Mouse (Mus musculus) neural tube, embryonic 13.5 days (tissue): ENCODE results near the gene Il23a. TPM values are rescaled to one million over a fixed set of nuclear protein-coding genes. Genes with fewer than 3 reads are reported as not detected.
"Not testable (repeated sequence)": the region's sequence is repeated elsewhere in the genome, so short reads cannot be mapped to it uniquely, and the experiment has no call there.

Experiments used
- ATAC-seq: fragments of 200-750 bp; cut with Nextera tagmentation; 2 replicates; pipeline ENCODE4 v1.8.0; 2017; ENCODE audit warnings: low read depth, mild to moderate bottlenecking, moderate TSS enrichment, moderate library complexity
- H3K27ac ChIP-seq: fragments of 300-500 bp; sonication (generic); replicated peaks from 2 replicates; pipeline ENCODE4 v1.5.1; 2015; ENCODE audit warnings: moderate library complexity, mild to moderate bottlenecking, inconsistent platforms
- H3K27me3 ChIP-seq: fragments of 300-500 bp; sonication (generic); 2 replicates; pipeline ENCODE4 v1.6.1; 2015; ENCODE audit warnings: mild to moderate bottlenecking, inconsistent platforms
- H3K36me3 ChIP-seq: fragments of 300-500 bp; sonication (generic); 2 replicates; pipeline ENCODE4 v1.6.1; 2015; ENCODE audit warnings: mild to moderate bottlenecking, inconsistent platforms
- H3K4me1 ChIP-seq: fragments of 300-500 bp; sonication (generic); replicated peaks from 2 replicates; pipeline ENCODE4 v1.6.1; 2015; ENCODE audit warnings: inconsistent platforms
- H3K4me2 ChIP-seq: fragments of 300-500 bp; sonication (generic); 2 replicates; pipeline ENCODE4 v1.6.1; 2015; ENCODE audit warnings: inconsistent platforms, mild to moderate bottlenecking, moderate library complexity
- H3K4me3 ChIP-seq: fragments of 300-500 bp; sonication (generic); 2 replicates; pipeline ENCODE4 v1.5.1; 2015; ENCODE audit warnings: mild to moderate bottlenecking, inconsistent platforms
- H3K9ac ChIP-seq: fragments of 300-500 bp; sonication (generic); 2 replicates; pipeline ENCODE4 v1.6.1; 2015; ENCODE audit warnings: moderate library complexity, mild to moderate bottlenecking, inconsistent platforms
- H3K9me3 ChIP-seq: fragments of 300-500 bp; sonication (generic); 2 replicates; pipeline ENCODE4 v1.6.1; 2016; ENCODE audit warnings: inconsistent platforms
- WGBS: fragments of 180-500 bp; shearing (Covaris S2); methylation state at CpG from one replicate; pipeline ENCODE4 v1.1.7; 2015; 5-methylcytosine and 5-hydroxymethylcytosine counted together
- polyA plus RNA-seq: library from polyadenylated mRNA; unstranded; fragments of >200 nt; fragmentation: Nextera tagmentation; extraction: Ambion mirVana; gene quantifications from 2 replicates; pipeline ENCODE4 v1.2.1, GENCODE M21; 2015

Il23a gene
- polyA plus RNA-seq, 1 experiment from 2014 or later: 0.38 TPM

DNA sequence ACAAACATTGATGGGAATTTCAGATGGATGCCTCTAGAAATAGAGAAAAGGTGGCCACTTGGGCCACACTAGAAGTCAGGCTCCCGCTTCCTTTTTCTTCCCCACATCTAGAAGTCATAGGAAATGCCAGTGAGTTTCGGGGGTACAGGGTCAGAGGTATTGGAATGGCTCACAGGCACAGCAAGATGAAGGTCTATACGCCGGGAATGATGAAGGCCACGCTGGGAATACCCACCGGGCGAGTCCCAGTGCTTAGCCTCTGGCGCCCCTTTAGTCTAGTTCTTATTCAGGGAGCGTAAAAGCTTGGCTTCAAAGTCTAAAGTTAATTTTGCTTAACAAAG is 4.2 kb upstream of the Il23a start:
- Histone ChIP-seq H3K36me3 (0 out of 2 replicates have a peak, but pooled peaks cover 12% of the 10 kb centered on the region), H3K4me1 (peaks cover 20% of the 10 kb centered on the region), H3K4me2 (peak overlapping the region; percentile 68), H3K27me3 (no peaks in the 10 kb centered on the region), H3K9ac (peak overlapping the region; percentile 91), H3K27ac (peak overlapping the region; percentile 94), H3K4me3 (peak overlapping the region; percentile 59), H3K9me3 (no peaks in the 10 kb centered on the region)
- ATAC-seq: peak; percentile 54
- under 1% methylated on average over 9 of the region's 9 CpGs for WGBS

DNA sequence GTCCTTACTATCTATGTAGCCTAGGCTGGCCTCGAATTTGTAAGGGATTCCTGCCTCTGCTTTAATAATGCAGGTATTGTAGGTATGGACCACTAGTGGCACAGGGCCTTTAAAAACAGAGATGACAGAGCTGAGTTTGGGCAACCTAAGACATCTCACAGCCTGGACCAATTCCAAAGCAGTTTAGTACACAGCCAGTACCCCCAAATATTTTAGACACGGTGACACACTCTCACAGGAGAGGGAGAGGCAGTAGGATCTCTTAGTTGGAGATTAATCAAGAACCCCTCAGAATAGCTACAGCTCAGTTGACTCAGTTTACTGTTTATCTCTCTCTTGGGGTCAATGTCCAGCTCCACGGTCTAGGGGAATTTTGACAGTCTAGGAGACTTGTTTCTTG is 3.8 kb upstream of the Il23a start:
- Histone ChIP-seq H3K9me3 (no peaks in the 10 kb centered on the region), H3K27me3 (no peaks in the 10 kb centered on the region), H3K9ac (peak overlapping the region; percentile 91), H3K36me3 (0 out of 2 replicates have a peak, but pooled peaks cover 12% of the 10 kb centered on the region), H3K4me1 (peaks cover 24% of the 10 kb centered on the region), H3K4me2 (peak overlapping the region; percentile 68), H3K4me3 (peak overlapping the region; percentile 59), H3K27ac (peak overlapping the region; percentile 94)
- WGBS: 35% methylated on average over 3 of the region's 3 CpGs
- ATAC-seq: no peak

GRCm38 (mm10) chr10:128298243-128298642 is 309 bp downstream of the Il23a start:
- Histone ChIP-seq H3K27ac (no peak overlapping the region), H3K9me3 (no peaks in the 10 kb centered on the region), H3K4me2 (no peak overlapping the region), H3K4me3 (no peak overlapping the region), H3K9ac (no peak overlapping the region), H3K4me1 (peaks cover 23% of the 10 kb centered on the region), H3K27me3 (no peaks in the 10 kb centered on the region), H3K36me3 (no peaks in the 10 kb centered on the region)
- WGBS: 72% methylated on average over 6 of the region's 6 CpGs
- ATAC-seq: no peak

DNA sequence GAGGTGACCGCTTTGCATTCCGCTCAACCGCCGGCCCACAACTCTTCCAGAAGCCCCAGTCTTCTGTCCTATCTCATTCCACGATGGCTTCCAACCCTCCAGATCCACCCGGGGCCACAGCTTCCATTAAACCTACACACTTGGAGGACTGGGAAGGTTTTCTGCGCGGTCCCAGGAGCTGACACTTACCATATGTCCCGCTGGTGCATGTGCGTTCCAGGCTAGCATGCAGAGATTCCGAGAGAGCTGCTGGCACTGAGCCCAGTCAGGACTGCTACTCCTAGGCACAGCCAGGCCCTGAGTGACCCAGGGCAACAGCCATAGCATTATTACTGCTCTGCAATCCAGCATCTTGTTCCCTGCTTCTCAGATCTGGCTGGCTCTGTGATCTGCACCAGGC is 930 bp downstream of the Il23a start:
- Histone ChIP-seq H3K9ac (no peak overlapping the region), H3K4me2 (no peak overlapping the region), H3K4me3 (no peak overlapping the region), H3K9me3 (no peaks in the 10 kb centered on the region), H3K36me3 (peaks cover 3% of the 10 kb centered on the region; the same call in 1 of the 2 replicates), H3K4me1 (peaks cover 23% of the 10 kb centered on the region), H3K27me3 (no peaks in the 10 kb centered on the region), H3K27ac (no peak overlapping the region)
- WGBS: 71% methylated on average over 11 of the region's 11 CpGs
- no peak for ATAC-seq

DNA sequence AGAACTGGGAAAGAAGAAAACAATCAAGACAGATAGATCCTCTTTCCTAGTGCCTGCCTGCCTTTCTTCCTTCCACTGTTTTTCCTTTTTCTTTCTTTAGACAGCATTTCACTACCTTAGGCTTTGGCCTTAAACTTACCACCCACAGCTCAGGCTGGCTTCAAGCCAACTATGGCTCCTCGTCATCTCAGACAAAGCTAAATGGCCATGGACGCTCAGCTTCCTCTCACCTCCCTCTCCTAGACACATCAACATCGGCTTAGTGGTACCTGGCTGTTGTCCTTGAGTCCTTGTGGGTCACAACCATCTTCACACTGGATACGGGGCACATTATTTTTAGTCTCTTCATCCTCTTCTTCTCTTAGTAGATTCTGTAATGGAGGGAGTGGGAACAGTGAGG is 1.3 kb downstream of the Il23a start:
- H3K9me3 ChIP-seq: no peaks in the 10 kb centered on the region
- no peak for ATAC-seq
- H3K36me3 ChIP-seq: peaks cover 7% of the 10 kb centered on the region
- H3K9ac ChIP-seq: no peak overlapping the region
- H3K27ac ChIP-seq: no peak overlapping the region
- H3K4me2 ChIP-seq: no peak overlapping the region
- no peak overlapping the region for H3K4me3 ChIP-seq
- WGBS: 80% methylated on average over 4 of the region's 4 CpGs
- peaks cover 19% of the 10 kb centered on the region for H3K4me1 ChIP-seq
- H3K27me3 ChIP-seq: no peaks in the 10 kb centered on the region

DNA sequence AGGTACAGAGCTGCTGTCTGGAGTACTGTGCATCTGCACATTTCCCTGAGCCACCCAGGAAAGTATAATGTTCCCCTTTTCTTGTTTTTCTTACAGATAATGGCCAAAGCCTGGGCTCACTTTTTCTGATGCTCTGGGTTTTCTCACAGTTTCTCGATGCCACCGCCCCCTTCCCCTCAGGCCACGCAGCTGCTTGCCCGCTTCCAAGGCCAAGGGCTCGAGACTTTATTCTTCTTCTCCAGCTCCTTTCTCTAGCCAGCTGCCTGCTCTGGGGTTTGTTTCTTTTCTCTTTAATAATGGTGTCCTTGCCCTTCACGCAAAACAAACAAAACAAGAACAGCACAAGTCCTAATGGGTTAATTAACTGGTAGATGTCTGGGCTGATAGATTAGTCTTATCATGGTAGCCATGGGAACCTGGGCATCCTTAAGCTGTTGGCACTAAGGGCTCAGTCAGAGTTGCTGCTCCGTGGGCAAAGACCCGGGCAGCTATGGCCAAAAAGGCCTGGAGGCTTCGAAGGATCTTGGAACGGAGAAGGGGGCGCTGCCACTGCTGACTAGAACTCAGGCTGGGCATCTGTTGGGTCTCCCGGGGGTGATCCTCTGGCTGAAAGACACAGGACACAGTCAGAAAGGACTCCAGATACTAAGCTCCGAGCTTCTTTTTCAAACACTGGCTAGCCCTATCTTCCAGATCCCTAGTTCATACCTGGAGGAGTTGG is 2.0 kb downstream of the Il23a start:
- 0 out of 2 replicates have a peak overlapping the region, but pooled peaks have one; percentile 26 for H3K9ac ChIP-seq
- peaks cover 17% of the 10 kb centered on the region for H3K4me1 ChIP-seq
- H3K27me3 ChIP-seq: no peaks in the 10 kb centered on the region
- H3K27ac ChIP-seq: no peak overlapping the region
- WGBS: 64% methylated on average over 13 of the region's 13 CpGs
- no peak overlapping the region for H3K4me3 ChIP-seq
- ATAC-seq: no peak
- H3K36me3 ChIP-seq: peaks cover 14% of the 10 kb centered on the region
- H3K9me3 ChIP-seq: no peaks in the 10 kb centered on the region
- H3K4me2 ChIP-seq: no peak overlapping the region

DNA sequence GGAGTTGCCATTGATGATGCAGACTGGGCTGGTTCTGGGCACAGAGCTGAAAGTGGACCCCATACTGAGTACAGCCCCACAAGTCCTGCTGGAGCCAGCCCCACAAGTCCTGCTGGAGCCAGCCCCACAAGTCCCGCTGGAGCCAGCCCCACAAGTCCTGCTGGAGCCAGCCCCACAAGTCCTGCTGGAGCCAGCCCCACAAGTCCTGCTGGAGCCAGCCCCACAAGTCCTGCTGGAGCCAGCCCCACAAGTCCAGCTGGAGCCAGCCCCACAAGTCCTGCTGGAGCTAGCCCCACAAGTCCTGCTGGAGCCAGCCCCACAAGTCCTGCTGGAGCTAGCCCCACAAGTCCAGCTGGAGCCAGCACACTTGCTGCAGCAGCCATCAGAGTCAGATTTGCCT is 8.0 kb downstream of the Il23a start:
- WGBS: 73% methylated on average over 1 of the region's 1 CpGs
- H3K27ac ChIP-seq, H3K9ac ChIP-seq, H3K4me1 ChIP-seq, H3K4me2 ChIP-seq, ATAC-seq, H3K27me3 ChIP-seq, H3K9me3 ChIP-seq, H3K4me3 ChIP-seq: not testable (repeated sequence)
- H3K36me3 ChIP-seq: peaks cover 56% of the 10 kb centered on the region

GRCm38 (mm10) chr10:128283604-128284579 is 14.7 kb downstream of the Il23a start:
- no peak overlapping the region for H3K9ac ChIP-seq
- WGBS: 65% methylated on average over 31 of the region's 31 CpGs
- H3K4me1 ChIP-seq: no peaks in the 10 kb centered on the region
- no peak overlapping the region for H3K4me2 ChIP-seq
- ATAC-seq: peak; percentile 50; the same call in 1 of the 2 replicates
- peaks cover 83% of the 10 kb centered on the region for H3K36me3 ChIP-seq
- H3K4me3 ChIP-seq: no peak overlapping the region
- no peaks in the 10 kb centered on the region for H3K9me3 ChIP-seq
- H3K27me3 ChIP-seq: no peaks in the 10 kb centered on the region
- no peak overlapping the region for H3K27ac ChIP-seq

GRCm38 (mm10) chr10:128282886-128283450 is 15.6 kb downstream of the Il23a start:
- Histone ChIP-seq H3K4me2 (no peak overlapping the region), H3K27me3 (no peaks in the 10 kb centered on the region), H3K9me3 (no peaks in the 10 kb centered on the region), H3K4me3 (no peak overlapping the region), H3K36me3 (peaks cover 84% of the 10 kb centered on the region), H3K4me1 (no peaks in the 10 kb centered on the region), H3K27ac (no peak overlapping the region), H3K9ac (no peak overlapping the region)
- WGBS: 90% methylated on average over 20 of the region's 20 CpGs
- ATAC-seq: no peak

DNA sequence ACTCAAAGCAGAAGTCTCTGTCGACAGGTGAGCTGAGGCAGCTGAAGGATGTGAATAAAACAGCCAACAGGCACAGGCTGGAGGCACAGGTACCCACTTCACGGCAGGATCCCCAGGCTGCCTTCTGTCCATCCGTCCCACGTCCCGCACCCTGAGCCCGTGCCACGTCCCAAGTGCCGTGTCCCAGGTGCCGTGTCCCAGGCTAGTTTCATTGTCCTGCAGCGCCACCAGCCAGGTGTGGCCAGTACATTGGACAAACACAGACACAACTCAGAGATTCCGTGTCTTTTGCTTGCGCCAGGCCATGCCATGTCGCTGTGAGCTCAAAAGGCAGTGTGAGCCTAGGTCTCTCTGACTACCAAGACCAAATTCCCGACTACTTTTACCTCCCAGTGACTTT is 16.9 kb downstream of the Il23a start:
- no peak overlapping the region for H3K9ac ChIP-seq
- H3K27ac ChIP-seq: no peak overlapping the region
- H3K9me3 ChIP-seq: no peaks in the 10 kb centered on the region
- H3K36me3 ChIP-seq: peaks cover 85% of the 10 kb centered on the region
- no peaks in the 10 kb centered on the region for H3K27me3 ChIP-seq
- 94% methylated on average over 14 of the region's 14 CpGs for WGBS
- H3K4me3 ChIP-seq: no peak overlapping the region
- H3K4me2 ChIP-seq: no peak overlapping the region
- no peaks in the 10 kb centered on the region for H3K4me1 ChIP-seq
- no peak for ATAC-seq

GRCm38 (mm10) chr10:128280943-128281342 is 17.6 kb downstream of the Il23a start:
- Histone ChIP-seq H3K27me3 (no peaks in the 10 kb centered on the region), H3K9ac (no peak overlapping the region), H3K9me3 (no peaks in the 10 kb centered on the region), H3K4me3 (no peak overlapping the region), H3K4me1 (no peaks in the 10 kb centered on the region), H3K36me3 (peaks cover 82% of the 10 kb centered on the region), H3K4me2 (no peak overlapping the region), H3K27ac (no peak overlapping the region)
- 91% methylated on average over 6 of the region's 6 CpGs for WGBS
- ATAC-seq: no peak

DNA sequence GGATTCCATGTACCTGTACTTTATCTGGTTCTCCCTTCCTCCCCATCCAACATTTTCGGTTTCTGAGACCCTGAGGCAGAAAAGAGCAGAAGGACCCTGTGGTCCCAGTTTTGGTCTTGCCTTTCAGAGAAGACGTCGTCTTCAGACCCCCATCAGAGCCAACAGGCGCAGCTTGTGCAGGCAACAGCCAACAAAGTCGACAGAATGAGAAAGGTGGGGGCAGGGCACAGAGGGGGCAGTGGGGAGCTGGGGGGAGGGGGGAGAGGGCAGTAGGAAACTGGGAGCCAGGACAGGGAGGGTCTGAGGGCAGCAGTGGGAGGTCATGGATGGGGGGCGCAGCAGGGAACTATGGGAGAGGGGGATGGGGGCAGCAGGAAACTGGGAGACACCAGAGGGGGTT is 20.4 kb downstream of the Il23a start:
- Histone ChIP-seq H3K4me2 (no peak overlapping the region), H3K27ac (no peak overlapping the region), H3K9me3 (no peaks in the 10 kb centered on the region), H3K4me1 (no peaks in the 10 kb centered on the region), H3K9ac (no peak overlapping the region), H3K36me3 (peaks cover 62% of the 10 kb centered on the region), H3K4me3 (no peak overlapping the region), H3K27me3 (no peaks in the 10 kb centered on the region)
- ATAC-seq: no peak
- 66% methylated on average over 6 of the region's 6 CpGs for WGBS
